Mouse (Mus musculus) forebrain, postnatal 0 days (tissue): ENCODE results near the gene Gpx6. TPM values are rescaled to one million over a fixed set of nuclear protein-coding genes. Genes with fewer than 3 reads are reported as not detected.

Experiments
- ATAC-seq: fragments of 200-750 bp; cut with Nextera tagmentation; 2 replicates; pipeline ENCODE4 v1.8.0; 2017; ENCODE audit warnings: mild to moderate bottlenecking, moderate library complexity
- DNase-seq: peaks from one replicate; pipeline ENCODE4 v3.0.0-alpha.2; 2015
- H3K27ac ChIP-seq: fragments of 300-500 bp; sonication (generic); 2 replicates; pipeline ENCODE4 v1.5.1; 2014; ENCODE audit warnings: low read depth, mild to moderate bottlenecking, antibody characterized with exemption, low read length, moderate library complexity, mixed read lengths
- H3K27me3 ChIP-seq: fragments of 300-500 bp; sonication (generic); 2 replicates; pipeline ENCODE4 v1.6.1; 2014; ENCODE audit warnings: mild to moderate bottlenecking, low read length, mixed read lengths; ENCODE audit not compliant: insufficient read depth
- H3K36me3 ChIP-seq: fragments of 300-500 bp; sonication (generic); 2 replicates; pipeline ENCODE4 v1.6.1; 2014; ENCODE audit warnings: mild to moderate bottlenecking, moderate library complexity; ENCODE audit not compliant: insufficient read depth
- H3K4me1 ChIP-seq: fragments of 300-500 bp; sonication (generic); 2 replicates; pipeline ENCODE4 v1.6.1; 2014; ENCODE audit warnings: antibody characterized with exemption; ENCODE audit not compliant: insufficient read depth
- H3K4me2 ChIP-seq: fragments of 300-500 bp; sonication (generic); 2 replicates; pipeline ENCODE4 v1.6.1; 2014; ENCODE audit warnings: low read depth, mild to moderate bottlenecking, moderate library complexity
- H3K4me3 ChIP-seq: fragments of 300-500 bp; sonication (generic); 2 replicates; pipeline ENCODE4 v1.5.1; 2014; ENCODE audit warnings: low read depth, low read length, mixed read lengths
- H3K9ac ChIP-seq: fragments of 300-500 bp; sonication (generic); 2 replicates; pipeline ENCODE4 v1.6.1; 2014; ENCODE audit warnings: mild to moderate bottlenecking
- H3K9me3 ChIP-seq: fragments of 300-500 bp; sonication (generic); 2 replicates; pipeline ENCODE4 v1.6.1; 2016; ENCODE audit warnings: low read length
- CTCF ChIP-seq: sonication (generic); IDR thresholded peaks from 2 replicates; pipeline ENCODE4 v1.5.1; 2016; ENCODE audit warnings: antibody characterized with exemption, control low read depth, low read depth
- WGBS: fragments of 180-500 bp; shearing (Covaris S2); extraction: QIAGEN DNeasy Blood & Tissue Kit; methylation state at CpG from one replicate; pipeline ENCODE4 v1.1.7; 2014; 5-methylcytosine and 5-hydroxymethylcytosine counted together
- polyA plus RNA-seq: library from polyadenylated mRNA; unstranded; fragments of >200 nt; fragmentation: Nextera tagmentation; extraction: Ambion mirVana; gene quantifications from 2 replicates; pipeline ENCODE4 v1.2.1, GENCODE M21; 2015
- total RNA-seq: library from RNA; depleted of rRNA; stranded (reverse); fragments of >200 nt; gene quantifications from 2 replicates; pipeline ENCODE4 v1.2.3, GENCODE M21; 2014

Gpx6 gene
- total and polyA plus RNA-seq, 2 experiments from 2014 or later: 0.11 TPM; not detected in 1

GRCm38 (mm10) chr13:21323405-21323804 is 11.5 kb downstream of the Gpx6 start:
- Histone ChIP-seq H3K9ac (no peak overlapping the region), H3K27me3 (no peaks in the 10 kb centered on the region), H3K4me1 (no peaks in the 10 kb centered on the region), H3K9me3 (no peaks in the 10 kb centered on the region), H3K36me3 (no peaks in the 10 kb centered on the region), H3K27ac (no peak overlapping the region), H3K4me3 (0 out of 2 replicates have a peak overlapping the region, but pooled peaks have one; percentile 36), H3K4me2 (peak overlapping the region; percentile 49)
- DNase-seq (no peak), ATAC-seq (no peak)
- 62% methylated on average over 6 of the region's 6 CpGs for WGBS
- no peak for TF ChIP-seq CTCF

- H3K27me3 ChIP-seq: no peaks in the 10 kb centered on the region
- ATAC-seq (peak; percentile 58), DNase-seq (no peak)
- no peaks in the 10 kb centered on the region for H3K36me3 ChIP-seq
- H3K4me1 ChIP-seq: no peaks in the 10 kb centered on the region
- no peak overlapping the region for H3K27ac ChIP-seq
- TF ChIP-seq CTCF: peak; percentile 56
- peak overlapping the region; percentile 59 for H3K4me2 ChIP-seq
- no peak overlapping the region for H3K9ac ChIP-seq
- peak overlapping the region; percentile 45 for H3K4me3 ChIP-seq
- no peaks in the 10 kb centered on the region for H3K9me3 ChIP-seq
- WGBS: 7% methylated on average over 4 of the region's 4 CpGs
Measured at GRCm38 (mm10) chr13:21326191-21326590, 14.3 kb downstream of the Gpx6 start.

- H3K4me2 ChIP-seq: peak overlapping the region; percentile 59
- no peaks in the 10 kb centered on the region for H3K36me3 ChIP-seq
- no peaks in the 10 kb centered on the region for H3K4me1 ChIP-seq
- peak; percentile 83 for ATAC-seq
- DNase-seq: peak; percentile 89
- peak; percentile 89 for TF ChIP-seq CTCF
- H3K27ac ChIP-seq: no peak overlapping the region
- H3K9ac ChIP-seq: peak overlapping the region; percentile 3; the same call in 1 of the 2 replicates
- H3K4me3 ChIP-seq: peak overlapping the region; percentile 45
- H3K27me3 ChIP-seq: no peaks in the 10 kb centered on the region
- no peaks in the 10 kb centered on the region for H3K9me3 ChIP-seq
- under 1% methylated on average over 24 of the region's 24 CpGs for WGBS
Measured at GRCm38 (mm10) chr13:21326657-21327211, 14.8 kb downstream of the Gpx6 start.

GRCm38 (mm10) chr13:21327424-21327823 is 15.5 kb downstream of the Gpx6 start:
- no peak for TF ChIP-seq CTCF
- Histone ChIP-seq H3K9ac (no peak overlapping the region), H3K4me2 (peak overlapping the region; percentile 59), H3K36me3 (no peaks in the 10 kb centered on the region), H3K27me3 (no peaks in the 10 kb centered on the region), H3K9me3 (no peaks in the 10 kb centered on the region), H3K4me3 (peak overlapping the region; percentile 45), H3K27ac (no peak overlapping the region), H3K4me1 (no peaks in the 10 kb centered on the region)
- peak; percentile 1 for DNase-seq
- peak; percentile 39; the same call in 1 of the 2 replicates for ATAC-seq
- WGBS: 1% methylated on average over 9 of the region's 9 CpGs

- Histone ChIP-seq H3K27ac (no peak within 1 kb of the TSS), H3K4me1 (no peaks in the 10 kb centered on the region), H3K4me2 (no peak within 1 kb of the TSS), H3K27me3 (no peaks in the 10 kb centered on the region), H3K9me3 (no peaks in the 10 kb centered on the region), H3K36me3 (no peaks in the 10 kb centered on the region), H3K4me3 (no peak within 1 kb of the TSS), H3K9ac (no peak within 1 kb of the TSS)
- 100% methylated on average over 1 of the region's 1 CpGs for WGBS
- ATAC-seq (no peak), DNase-seq (no peak)
- no peak for TF ChIP-seq CTCF
Measured at GRCm38 (mm10) chr13:21346610-21347009, 34.7 kb downstream of the Gpx6 start, which contains the start of gene Olfr1367. Olfr1367 (plus strand) TSS chr13:21346910.

- DNase-seq: no peak
- TF ChIP-seq CTCF: no peak
- ATAC-seq: no peak
- no peaks in the 10 kb centered on the region for H3K27me3 ChIP-seq
- H3K27ac ChIP-seq: no peak overlapping the region
- no peaks in the 10 kb centered on the region for H3K4me1 ChIP-seq
- H3K4me3 ChIP-seq: no peak overlapping the region
- no peaks in the 10 kb centered on the region for H3K36me3 ChIP-seq
- H3K9ac ChIP-seq: no peak overlapping the region
- H3K4me2 ChIP-seq: no peak overlapping the region
- H3K9me3 ChIP-seq: no peaks in the 10 kb centered on the region
Measured at GRCm38 (mm10) chr13:21350593-21350992, 38.7 kb downstream of the Gpx6 start.

- Histone ChIP-seq H3K27me3 (no peaks in the 10 kb centered on the region), H3K9me3 (no peaks in the 10 kb centered on the region), H3K27ac (peak within 1 kb of the TSS; percentile 67; the same call in 1 of the 2 replicates), H3K4me3 (peak within 1 kb of the TSS; percentile 91), H3K4me2 (peak within 1 kb of the TSS; percentile 70), H3K4me1 (peaks cover 10% of the 10 kb centered on the region), H3K9ac (peak within 1 kb of the TSS; percentile 73), H3K36me3 (peaks cover 6% of the 10 kb centered on the region; the same call in 1 of the 2 replicates)
- DNase-seq: peak; percentile 94
- WGBS: 1% methylated on average over 29 of the region's 29 CpGs
- TF ChIP-seq CTCF: no peak
- peak; percentile 100 for ATAC-seq
Measured at GRCm38 (mm10) chr13:21362621-21363248, 50.8 kb downstream of the Gpx6 start, which contains the start of gene Zscan12. Zscan12 (plus strand) TSS chr13:21362820.
